Mouse (Mus musculus) myocyte (in vitro differentiated cells): ENCODE measurements around the gene Neto2.

Experiments
- CEBPB ChIP-seq: IDR thresholded peaks from 2 replicates; pipeline ENCODE4 v1.6.1; 2011; ENCODE audit warnings: mild to moderate bottlenecking, moderate library complexity; ENCODE audit not compliant: poor library complexity, insufficient read depth, severe bottlenecking
- E2F4 ChIP-seq: IDR thresholded peaks from one replicate; pipeline ENCODE4 v1.6.1; 2011; ENCODE audit warnings: mild to moderate bottlenecking, control low read depth, moderate library complexity; ENCODE audit not compliant: insufficient read depth
- MAX ChIP-seq: IDR thresholded peaks from one replicate; pipeline ENCODE4 v1.6.1; 2011; ENCODE audit warnings: low read depth, mild to moderate bottlenecking, control low read depth
- MYOD1 ChIP-seq, 3 experiments: IDR thresholded peaks; one replicate each; pipeline ENCODE4 v1.6.1; 2011; ENCODE audit warnings: control low read depth in 2 of 3, low read depth in 2 of 3, mild to moderate bottlenecking in 2 of 3, moderate library complexity in 1 of 3; ENCODE audit not compliant: insufficient read length in 2 of 3, control insufficient read depth in 1 of 3
- POLR2A ChIP-seq: IDR thresholded peaks from one replicate; pipeline ENCODE4 v1.6.1; 2011; ENCODE audit warnings: low read depth, mild to moderate bottlenecking, control low read depth, moderate library complexity; ENCODE audit not compliant: insufficient read length
- POLR2AphosphoS2 ChIP-seq: IDR thresholded peaks from one replicate; pipeline ENCODE4 v1.6.1; 2011; ENCODE audit warnings: low read depth, control low read depth; ENCODE audit not compliant: insufficient read length
- REST ChIP-seq: IDR thresholded peaks from one replicate; pipeline ENCODE4 v1.6.1; 2011; ENCODE audit warnings: mild to moderate bottlenecking, control low read depth, moderate library complexity; ENCODE audit not compliant: insufficient read depth, insufficient read length
- SRF ChIP-seq: IDR thresholded peaks from one replicate; pipeline ENCODE4 v1.6.1; 2011; ENCODE audit warnings: low read depth; ENCODE audit not compliant: control insufficient read depth, insufficient read length
- TCF12 ChIP-seq: IDR thresholded peaks from one replicate; pipeline ENCODE4 v1.6.1; 2011; ENCODE audit warnings: mild to moderate bottlenecking, control low read depth; ENCODE audit not compliant: poor library complexity, insufficient read depth, severe bottlenecking
- TCF3 ChIP-seq: IDR thresholded peaks from one replicate; pipeline ENCODE4 v1.6.1; 2011; ENCODE audit warnings: low read depth, control low read depth; ENCODE audit not compliant: insufficient read length
- USF1 ChIP-seq: IDR thresholded peaks from one replicate; pipeline ENCODE4 v1.6.1; 2011; ENCODE audit warnings: low read depth, mild to moderate bottlenecking, control low read depth, moderate library complexity

GRCm38 (mm10) chr8:85588596-85588995 lies 112.1 kb downstream of the Neto2 start:
- TF ChIP-seq USF1 = no peak
- TF ChIP-seq POLR2A = no peak
- TF ChIP-seq POLR2AphosphoS2 = no peak
- no peak for TF ChIP-seq REST
- TF ChIP-seq TCF12 = no peak
- TF ChIP-seq E2F4 = no peak
- no peak for TF ChIP-seq MAX
- no peak for TF ChIP-seq CEBPB
- no peak for TF ChIP-seq SRF
- no peak for TF ChIP-seq TCF3
- no peak for TF ChIP-seq MYOD1 (IDR thresholded peaks at IDR 0.05; ENCODE audit: control insufficient read depth in 1 of 3, insufficient read length in 2 of 3, low read depth in 2 of 3)
